Mouse (Mus musculus) bone marrow, adult 2 months (tissue): ENCODE results near the gene Gm45716.

Experiments used
- CTCF ChIP-seq: fragments of 200-500 bp; IDR thresholded peaks from 2 replicates; pipeline ENCODE4 v1.5.1; 2011; ENCODE audit warnings: low read length, control low read depth; ENCODE audit not compliant: control insufficient read depth, insufficient read depth
- POLR2A ChIP-seq: fragments of 200-500 bp; IDR thresholded peaks from 2 replicates; pipeline ENCODE4 v1.6.1; 2011; ENCODE audit warnings: low read depth, mild to moderate bottlenecking, control low read depth, low read length, borderline replicate concordance; ENCODE audit not compliant: control insufficient read depth

DNA sequence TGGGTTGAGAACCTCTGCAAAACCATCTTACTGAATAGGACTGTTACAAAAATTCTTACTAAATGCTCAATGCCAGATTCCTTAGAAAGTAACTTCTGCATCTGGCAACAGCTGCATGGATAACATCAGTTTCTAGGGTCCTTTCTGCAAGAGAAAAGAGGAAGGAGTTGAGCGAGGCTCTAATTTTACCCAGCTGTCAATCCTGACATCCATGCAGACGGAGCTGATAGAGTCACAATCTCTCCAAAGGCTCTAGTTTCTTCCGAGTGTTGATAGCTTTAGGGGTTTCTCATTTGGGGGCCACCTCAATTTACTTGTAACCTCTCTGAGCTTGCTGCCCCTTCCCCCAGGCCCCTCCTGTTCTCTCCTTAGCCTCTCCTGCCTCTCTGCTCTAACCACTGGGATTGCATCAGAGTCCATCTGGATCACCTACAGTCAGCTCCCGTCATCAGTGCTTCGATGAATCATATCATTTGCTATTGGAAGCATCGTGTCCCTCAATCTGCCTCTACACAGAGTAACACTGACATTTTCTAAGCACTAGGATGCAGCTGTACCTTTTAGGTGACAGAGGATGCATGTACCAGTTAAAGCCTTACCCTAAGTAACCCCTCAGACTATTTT is 32.7 kb downstream of the Gm45716 start:
- TF ChIP-seq CTCF (no peak), POLR2A (no peak)
